Mouse (Mus musculus): ENCODE measurements around the gene Sema6d. TPM values are rescaled to one million over a fixed set of nuclear protein-coding genes. Genes with fewer than 3 reads are reported as not detected.

Gene Sema6d
- total RNA-seq, 2 experiments from 2014 or later, result 16.4 to 23.7 TPM

- DNase-seq, result no peak
Observed at GRCm38 (mm10) chr2:124554751-124555415, 465.1 kb downstream of the Sema6d start.

DNA sequence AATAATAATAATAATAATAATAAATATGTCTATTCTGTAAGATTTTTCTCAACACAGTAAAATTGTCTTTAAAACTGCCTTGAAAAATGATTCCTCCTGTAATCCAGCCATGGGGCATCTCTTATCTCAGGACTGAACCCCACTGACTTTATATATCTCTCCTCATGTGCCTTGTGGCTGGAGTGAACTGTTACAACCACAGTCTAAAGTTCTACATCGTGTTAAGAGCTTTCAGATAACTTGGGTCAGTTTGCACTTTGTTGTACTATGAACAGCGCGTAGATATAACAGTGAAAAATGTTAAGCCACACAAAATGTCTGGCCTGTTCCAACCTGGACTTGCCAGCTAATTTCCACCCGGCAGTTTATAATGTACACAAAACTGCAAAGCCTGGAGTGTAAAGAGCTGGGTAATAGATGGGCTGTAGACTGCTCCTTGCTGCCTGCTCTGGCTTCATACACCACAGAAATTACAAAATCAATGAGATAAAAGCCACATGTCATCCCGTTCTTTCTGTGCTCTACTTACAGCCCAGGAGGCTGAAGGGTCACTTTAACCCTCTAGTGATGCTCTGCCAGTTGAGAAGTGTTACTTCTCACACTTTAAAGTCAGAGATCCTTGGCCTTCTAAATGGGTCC lies 467.2 kb downstream of the Sema6d start:
- DNase-seq, result no peak

DNA sequence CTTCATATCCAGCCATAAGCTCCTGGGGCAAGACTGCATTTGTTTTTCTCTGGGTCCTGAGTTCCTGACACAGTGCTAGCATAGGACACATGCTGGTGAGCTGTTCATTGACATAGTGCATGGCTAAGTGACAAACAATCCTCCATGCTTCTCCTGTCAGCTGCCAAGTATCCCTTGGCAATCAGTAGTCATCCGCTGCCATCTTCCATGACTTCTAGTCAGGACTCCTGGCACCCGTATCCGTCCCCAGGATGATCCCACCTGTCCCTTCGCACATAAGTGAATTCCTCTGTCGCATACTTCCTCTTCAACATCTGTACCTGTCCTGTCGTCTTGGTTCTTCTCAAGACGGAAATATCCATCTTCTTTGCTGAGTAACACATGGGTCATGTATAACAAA lies 468.3 kb downstream of the Sema6d start:
- no peak for DNase-seq

GRCm38 (mm10) chr2:124561668-124562067 lies 471.9 kb downstream of the Sema6d start:
- DNase-seq, result no peak

- no peak for DNase-seq
Observed at GRCm38 (mm10) chr2:124562091-124562490, 472.3 kb downstream of the Sema6d start.

DNA sequence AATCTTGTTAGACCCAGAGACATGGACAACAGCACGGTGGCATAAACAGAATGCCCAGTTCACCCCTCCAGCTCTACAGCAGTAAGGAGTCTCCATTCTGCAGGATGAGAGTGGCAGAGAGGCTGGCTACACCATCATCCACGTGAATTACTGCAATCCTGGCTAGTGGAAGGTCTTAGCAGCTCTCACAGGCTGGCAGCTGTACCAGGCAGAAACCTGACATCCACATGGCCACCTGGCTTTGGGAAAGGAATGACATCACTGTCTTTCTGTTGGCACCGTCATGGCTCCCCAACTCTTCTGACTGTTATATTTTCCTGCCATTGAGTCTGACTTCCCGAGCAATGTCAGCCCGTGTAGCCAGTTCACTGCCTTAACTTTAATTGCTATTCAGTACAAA lies 474.0 kb downstream of the Sema6d start:
- no peak for DNase-seq

GRCm38 (mm10) chr2:124573734-124574133 lies 484.0 kb downstream of the Sema6d start:
- DNase-seq, result no peak

DNA sequence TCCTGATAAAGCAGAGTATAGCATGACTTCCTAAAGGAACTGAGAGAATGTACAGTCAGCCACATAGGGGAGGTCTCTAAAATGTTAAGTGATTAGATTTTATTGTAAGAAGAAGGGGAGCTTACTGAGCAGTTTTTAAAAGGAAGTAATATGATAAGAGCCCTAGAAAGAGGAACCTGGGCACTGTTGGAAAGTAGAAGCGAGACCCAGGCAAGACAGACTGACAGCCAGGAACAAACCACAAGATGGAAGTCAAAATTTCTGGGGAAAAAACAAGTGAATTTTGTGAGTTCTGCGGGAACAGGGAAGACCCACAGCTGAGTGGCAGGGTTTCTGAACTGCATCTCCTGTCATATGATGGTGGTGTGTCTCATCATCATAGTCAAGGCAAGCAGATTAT lies 486.3 kb downstream of the Sema6d start:
- DNase-seq, result no peak

GRCm38 (mm10) chr2:124583561-124583960 lies 493.8 kb downstream of the Sema6d start:
- no peak for DNase-seq

GRCm38 (mm10) chr2:124592750-124593149 lies 503.0 kb downstream of the Sema6d start:
- DNase-seq, result no peak

DNA sequence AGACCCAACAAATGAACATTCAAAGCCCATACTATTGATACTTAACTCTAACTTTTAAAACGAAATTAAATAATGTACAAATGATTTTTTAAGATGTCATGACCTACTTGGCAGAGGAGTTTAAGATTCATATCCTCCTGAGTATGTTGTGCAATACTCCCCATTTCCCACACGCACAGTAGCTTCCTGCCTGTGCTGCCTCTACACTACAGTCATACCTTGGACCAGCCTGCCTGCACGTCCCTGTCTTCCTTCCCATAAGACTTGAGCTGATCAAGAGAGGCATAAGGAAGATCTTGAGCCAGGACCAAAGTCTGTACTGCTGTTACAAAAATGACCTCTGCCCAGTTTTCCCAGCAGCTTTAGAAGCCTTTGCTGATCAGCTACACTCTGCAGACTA lies 509.2 kb downstream of the Sema6d start:
- no peak for DNase-seq

GRCm38 (mm10) chr2:124601702-124602378 lies 512.1 kb downstream of the Sema6d start:
- DNase-seq, result no peak

- no peak for DNase-seq
Observed at GRCm38 (mm10) chr2:124602379-124602913, 512.7 kb downstream of the Sema6d start.

- DNase-seq, result no peak
Observed at GRCm38 (mm10) chr2:124605341-124605740, 515.6 kb downstream of the Sema6d start.

DNA sequence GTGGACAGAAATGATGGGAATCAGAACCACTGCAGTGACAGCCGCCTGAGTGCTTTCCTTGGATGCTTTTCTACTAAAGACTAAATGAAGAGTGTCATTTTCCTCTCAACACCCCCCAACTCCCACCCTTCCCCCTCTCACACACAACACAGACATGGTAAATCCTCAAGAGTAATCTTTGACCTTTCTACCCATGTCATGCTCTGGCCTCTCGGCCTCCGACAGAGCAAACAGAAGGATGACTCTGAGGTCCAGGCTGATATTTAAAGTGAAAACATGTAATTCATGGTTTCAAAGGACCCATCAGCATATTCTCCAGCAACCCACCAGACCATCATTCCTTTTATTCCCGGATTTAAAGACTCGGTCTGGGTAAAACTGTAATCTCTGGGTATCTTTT lies 518.2 kb downstream of the Sema6d start:
- no peak for DNase-seq

GRCm38 (mm10) chr2:124608546-124608945 lies 518.8 kb downstream of the Sema6d start:
- DNase-seq, result no peak

DNA sequence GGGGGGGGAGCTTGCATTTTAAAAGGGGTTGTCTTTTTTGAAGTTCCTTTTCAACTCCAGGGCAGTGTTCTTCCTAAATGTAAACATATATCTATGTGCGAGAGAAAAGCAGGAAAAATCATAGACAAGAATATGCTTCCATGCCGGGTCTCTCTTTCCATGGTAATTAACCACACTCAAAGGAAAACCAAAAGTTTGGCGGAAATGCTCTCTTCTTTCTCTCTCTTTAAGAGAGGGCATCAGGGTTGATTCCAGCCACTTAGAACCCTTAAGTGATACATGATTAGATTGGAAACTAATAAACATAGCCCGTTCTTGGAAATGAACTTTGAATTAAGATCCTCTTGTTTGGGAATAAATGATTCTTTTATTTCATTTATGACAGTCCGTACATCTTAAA lies 519.2 kb downstream of the Sema6d start:
- no peak for DNase-seq

DNA sequence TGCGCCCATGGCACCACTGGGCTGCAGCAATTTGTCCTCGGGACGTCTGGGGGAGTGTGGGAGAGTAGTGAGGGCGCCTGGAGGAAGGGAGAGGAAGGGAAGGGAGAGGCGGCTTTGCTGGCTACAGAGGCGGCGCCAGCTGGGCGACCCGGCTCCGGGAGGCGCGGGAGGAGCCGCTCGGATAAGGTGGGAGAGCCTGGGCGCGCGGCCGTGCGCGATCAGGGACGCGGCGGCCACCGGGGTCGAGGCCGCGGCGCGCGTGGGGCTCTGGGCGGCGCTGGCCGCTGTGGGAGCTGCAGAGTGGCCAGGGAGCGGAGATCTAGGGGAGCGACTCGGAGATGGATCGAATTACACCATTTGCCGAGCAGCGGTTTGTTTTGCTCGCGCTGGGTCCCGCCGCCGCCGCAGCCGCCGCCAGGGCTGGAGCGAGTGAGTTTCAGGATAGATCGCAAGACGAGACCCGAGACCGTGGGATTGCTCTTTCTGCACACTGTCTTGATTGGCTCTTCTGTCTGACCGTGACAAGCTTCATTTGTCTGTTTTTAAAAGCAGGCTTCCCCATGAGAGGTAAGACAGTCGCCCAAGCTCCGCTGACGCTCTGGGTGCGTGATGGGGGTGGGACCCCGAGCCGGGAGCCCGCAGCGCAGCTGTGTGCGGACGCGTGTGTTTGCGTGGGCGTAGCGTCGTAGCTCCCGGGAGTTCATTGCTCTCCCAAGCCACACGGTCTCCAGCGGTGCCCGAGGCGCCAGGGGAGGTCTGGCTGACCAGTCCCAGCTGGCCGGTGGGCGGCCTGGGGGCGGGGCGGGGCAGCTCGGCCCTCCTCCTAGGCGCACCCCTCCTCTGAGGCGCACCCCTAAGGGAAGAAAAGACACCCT lies 520.2 kb downstream of the Sema6d start:
- peak; percentile 80 for DNase-seq

- no peak for DNase-seq
Observed at GRCm38 (mm10) chr2:124610586-124611105, 520.9 kb downstream of the Sema6d start.

DNA sequence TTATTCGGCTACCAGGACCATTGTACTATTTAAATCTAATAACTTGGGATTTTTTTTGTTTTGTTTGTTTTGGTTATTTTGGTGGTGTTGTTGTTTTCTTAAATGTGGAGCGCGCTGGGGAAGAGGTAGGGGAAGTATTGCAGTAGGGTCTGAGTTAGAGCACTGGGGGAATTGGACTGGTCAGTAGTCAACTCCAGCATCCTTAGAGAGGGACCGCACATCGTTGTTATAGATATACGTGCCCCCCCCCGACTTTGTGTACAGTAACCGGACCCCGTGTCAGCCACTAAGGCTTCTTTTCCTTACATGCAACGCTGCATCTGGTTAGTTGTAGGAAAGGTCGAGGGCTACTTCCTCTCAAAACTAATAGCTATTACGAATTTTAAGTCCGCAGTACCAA lies 521.5 kb downstream of the Sema6d start:
- no peak for DNase-seq

DNA sequence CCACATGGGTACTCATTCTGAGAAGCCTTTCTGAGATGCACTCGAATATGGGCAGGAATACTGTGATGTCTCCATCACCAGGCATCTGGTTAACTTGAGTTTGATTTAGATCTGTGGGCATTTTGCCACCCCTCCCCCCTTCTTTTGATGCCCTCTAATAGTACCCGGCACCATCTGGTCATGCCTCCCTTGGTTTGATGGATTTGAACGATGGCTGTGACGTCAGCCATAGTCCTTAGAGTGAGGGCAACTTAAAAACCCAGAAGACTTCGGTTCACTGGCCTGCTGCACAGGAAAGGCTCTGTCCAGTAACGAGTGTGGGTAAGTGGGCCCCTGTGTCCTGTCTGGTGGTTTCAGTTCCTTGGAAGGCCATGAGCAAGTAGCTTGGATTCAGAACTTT lies 522.5 kb downstream of the Sema6d start:
- DNase-seq, result no peak

Measured in gastrocnemius, postnatal 10 days (tissue).